In genomic region chr5:138262001-138262400, GRCm38 (mm10) we compare ENCODE assay signal across 12 mouse cellular contexts. TPM values are rescaled to one million over a fixed set of nuclear protein-coding genes. Genes with fewer than 3 reads are reported as not detected.
DNase-seq lines count a peak whose midpoint lies in the region; ATAC-seq lines count a peak whose summit lies in the region.
"Had no signal": no experiment of that assay in that cellular context is flagged by ENCODE, and none has a peak within 500 bp of the region (broad histone marks: within the 10 kb centered on the region; RNA-seq: fewer than 3 reads in every experiment).

No protein-coding gene starts in this region.

- H3K9ac ChIP-seq in forebrain, embryonic 12.5 days, result no peak overlapping the region
- no peak overlapping the region for H3K9ac ChIP-seq in forebrain, embryonic 16.5 days (replicated peaks; ENCODE audit: low read depth, low read length)
- no peak overlapping the region for H3K9ac ChIP-seq in lung, embryonic 15.5 days
- peak overlapping the region; percentile 17; the same call in 1 of the 2 replicates for H3K9ac ChIP-seq in intestine, embryonic 15.5 days
- no peak overlapping the region for H3K9ac ChIP-seq in midbrain, embryonic 15.5 days

- H3K27me3 ChIP-seq in forebrain, embryonic 12.5 days, result no peaks in the 10 kb centered on the region
- no peaks in the 10 kb centered on the region for H3K27me3 ChIP-seq in forebrain, embryonic 16.5 days (replicated peaks; ENCODE audit: control insufficient read depth, insufficient read depth, low read length)
- H3K27me3 ChIP-seq in lung, embryonic 15.5 days, result no peaks in the 10 kb centered on the region
- no peaks in the 10 kb centered on the region for H3K27me3 ChIP-seq in intestine, embryonic 15.5 days (replicated peaks)
- H3K27me3 ChIP-seq in midbrain, embryonic 15.5 days (replicated peaks), result no peaks in the 10 kb centered on the region

- H3K4me3 ChIP-seq in forebrain, embryonic 12.5 days (replicated peaks), result 0 out of 2 replicates have a peak overlapping the region, but pooled peaks have one; percentile 94
- no peak overlapping the region for H3K4me3 ChIP-seq in forebrain, embryonic 16.5 days (replicated peaks; ENCODE audit: low read length)
- peak overlapping the region; percentile 83; the same call in 1 of the 2 replicates for H3K4me3 ChIP-seq in lung, embryonic 15.5 days
- peak overlapping the region; percentile 80; the same call in 1 of the 2 replicates for H3K4me3 ChIP-seq in intestine, embryonic 15.5 days (replicated peaks)
- H3K4me3 ChIP-seq in midbrain, embryonic 15.5 days, result no peak overlapping the region

- DNase-seq in lung, postnatal 36 days, result no peak
- DNase-seq: cerebellum, adult 18-20 months; kidney, adult 2 months had no signal

- no peaks in the 10 kb centered on the region for H3K9me3 ChIP-seq in forebrain, embryonic 12.5 days
- H3K9me3 ChIP-seq in forebrain, embryonic 16.5 days (ENCODE audit: control insufficient read depth, low read length), result no peaks in the 10 kb centered on the region
- no peaks in the 10 kb centered on the region for H3K9me3 ChIP-seq in lung, embryonic 15.5 days
- H3K9me3 ChIP-seq in intestine, embryonic 15.5 days, result no peaks in the 10 kb centered on the region
- no peaks in the 10 kb centered on the region for H3K9me3 ChIP-seq in midbrain, embryonic 15.5 days

- H3K27ac ChIP-seq in forebrain, embryonic 12.5 days, result no peak overlapping the region
- no peak overlapping the region for H3K27ac ChIP-seq in forebrain, embryonic 16.5 days (ENCODE audit: low read length)
- no peak overlapping the region for H3K27ac ChIP-seq in lung, embryonic 15.5 days
- no peak overlapping the region for H3K27ac ChIP-seq in intestine, embryonic 15.5 days
- 0 out of 2 replicates have a peak overlapping the region, but pooled peaks have one; percentile 14 for H3K27ac ChIP-seq in midbrain, embryonic 15.5 days

- 77% methylated on average over 4 of the region's 4 CpGs for WGBS in forebrain, embryonic 12.5 days
- 84% methylated on average over 4 of the region's 4 CpGs for WGBS in forebrain, embryonic 16.5 days
- 72% methylated on average over 4 of the region's 4 CpGs for WGBS in lung, embryonic 15.5 days
- 70% methylated on average over 4 of the region's 4 CpGs for WGBS in intestine, embryonic 15.5 days
- WGBS in midbrain, embryonic 15.5 days, result 92% methylated on average over 4 of the region's 4 CpGs

- H3K36me3 ChIP-seq in forebrain, embryonic 12.5 days (replicated peaks), result peaks cover 52% of the 10 kb centered on the region
- peaks cover 17% of the 10 kb centered on the region for H3K36me3 ChIP-seq in forebrain, embryonic 16.5 days (ENCODE audit: control insufficient read depth, insufficient read depth)
- H3K36me3 ChIP-seq in lung, embryonic 15.5 days, result peaks cover 43% of the 10 kb centered on the region
- H3K36me3 ChIP-seq in intestine, embryonic 15.5 days, result peaks cover 22% of the 10 kb centered on the region
- peaks cover 21% of the 10 kb centered on the region for H3K36me3 ChIP-seq in midbrain, embryonic 15.5 days (replicated peaks)

- peak overlapping the region; percentile 99; the same call in 1 of the 2 replicates for H3K4me2 ChIP-seq in forebrain, embryonic 12.5 days
- no peak overlapping the region for H3K4me2 ChIP-seq in forebrain, embryonic 16.5 days (ENCODE audit: low read length)
- no peak overlapping the region; the same call in 1 of the 2 replicates for H3K4me2 ChIP-seq in lung, embryonic 15.5 days
- H3K4me2 ChIP-seq in intestine, embryonic 15.5 days (replicated peaks), result peak overlapping the region; percentile 92
- peak overlapping the region; percentile 67 for H3K4me2 ChIP-seq in midbrain, embryonic 15.5 days

- peaks cover 27% of the 10 kb centered on the region for H3K4me1 ChIP-seq in forebrain, embryonic 12.5 days
- peaks cover 20% of the 10 kb centered on the region for H3K4me1 ChIP-seq in forebrain, embryonic 16.5 days (replicated peaks; ENCODE audit: control insufficient read depth, insufficient read depth, low read length)
- H3K4me1 ChIP-seq in lung, embryonic 15.5 days, result peaks cover 29% of the 10 kb centered on the region
- H3K4me1 ChIP-seq in intestine, embryonic 15.5 days (replicated peaks), result peaks cover 21% of the 10 kb centered on the region
- H3K4me1 ChIP-seq in midbrain, embryonic 15.5 days, result peaks cover 27% of the 10 kb centered on the region

- ATAC-seq in forebrain, embryonic 12.5 days (ENCODE audit: low FRiP score), result no peak
- ATAC-seq in forebrain, embryonic 16.5 days, result no peak
- no peak for ATAC-seq in lung, embryonic 15.5 days (ENCODE audit: borderline replicate concordance, extremely low read depth, low FRiP score, low TSS enrichment)
- ATAC-seq in intestine, embryonic 15.5 days, result no peak
- no peak for ATAC-seq in midbrain, embryonic 15.5 days (replicated peaks)
- ATAC-seq in erythroid progenitor cell, adult 5-6 weeks (replicated peaks; ENCODE audit: low FRiP score, poor library complexity, severe bottlenecking), result no peak
- ATAC-seq in frontal cortex, adult (ENCODE audit: low TSS enrichment), result no peak

RNA-seq across cellular contexts. Expression of gene BC037034, which starts 1.8 kb away (rescaled TPM):
- 14.0 and 16.0 TPM in 2 replicates for polyA plus RNA-seq in forebrain, embryonic 12.5 days (2016; fragmentation: Nextera tagmentation; extraction: Ambion mirVana)
- polyA plus RNA-seq in forebrain, embryonic 16.5 days (2015; fragmentation: Nextera tagmentation; extraction: Ambion mirVana), result 11.1 and 14.0 TPM in 2 replicates
- polyA plus RNA-seq in lung, embryonic 15.5 days (2015; fragmentation: Nextera tagmentation; extraction: Ambion mirVana), result 4.5 and 5.7 TPM in 2 replicates
- 4.8 and 5.1 TPM in 2 replicates for polyA plus RNA-seq in intestine, embryonic 15.5 days (2015; fragmentation: Nextera tagmentation; extraction: Ambion mirVana)
- 19.5 and 20.8 TPM in 2 replicates for polyA plus RNA-seq in midbrain, embryonic 15.5 days (2015; fragmentation: Nextera tagmentation; extraction: Ambion mirVana)
- total RNA-seq in erythroid progenitor cell, adult 5-6 weeks (2015; ENCODE audit: low replicate concordance), result 15.5 and 16.8 TPM in 2 replicates
- total RNA-seq in erythroid progenitor cell, adult 5-6 weeks (2017; ENCODE audit: low replicate concordance), result 7.6 and 8.9 TPM in 2 replicates

RNA-seq across cellular contexts. Expression of gene Lamtor4, which starts 6.7 kb away (rescaled TPM):
- 42.3 and 47.3 TPM in 2 replicates for polyA plus RNA-seq in forebrain, embryonic 12.5 days (2016; fragmentation: Nextera tagmentation; extraction: Ambion mirVana)
- 71.3 and 87.4 TPM in 2 replicates for polyA plus RNA-seq in forebrain, embryonic 16.5 days (2015; fragmentation: Nextera tagmentation; extraction: Ambion mirVana)
- polyA plus RNA-seq in lung, embryonic 15.5 days (2015; fragmentation: Nextera tagmentation; extraction: Ambion mirVana), result 58.1 and 58.6 TPM in 2 replicates
- polyA plus RNA-seq in intestine, embryonic 15.5 days (2015; fragmentation: Nextera tagmentation; extraction: Ambion mirVana), result 80.6 and 90.1 TPM in 2 replicates
- 96.4 and 108 TPM in 2 replicates for polyA plus RNA-seq in midbrain, embryonic 15.5 days (2015; fragmentation: Nextera tagmentation; extraction: Ambion mirVana)
- 22.3 and 26.4 TPM in 2 replicates for total RNA-seq in erythroid progenitor cell, adult 5-6 weeks (2015; ENCODE audit: low replicate concordance)
- 4.6 and 5.4 TPM in 2 replicates for total RNA-seq in erythroid progenitor cell, adult 5-6 weeks (2017; ENCODE audit: low replicate concordance)

RNA-seq across cellular contexts. Expression of gene Gal3st4, which starts 10.6 kb away (rescaled TPM):
- polyA plus RNA-seq in forebrain, embryonic 12.5 days (2016; fragmentation: Nextera tagmentation; extraction: Ambion mirVana), result 3.3 and 3.9 TPM in 2 replicates
- 1.6 and 2.4 TPM in 2 replicates for polyA plus RNA-seq in forebrain, embryonic 16.5 days (2015; fragmentation: Nextera tagmentation; extraction: Ambion mirVana)
- 1.1 and 2.0 TPM in 2 replicates for polyA plus RNA-seq in lung, embryonic 15.5 days (2015; fragmentation: Nextera tagmentation; extraction: Ambion mirVana)
- polyA plus RNA-seq in intestine, embryonic 15.5 days (2015; fragmentation: Nextera tagmentation; extraction: Ambion mirVana), result 1.0 and 1.4 TPM in 2 replicates
- polyA plus RNA-seq in midbrain, embryonic 15.5 days (2015; fragmentation: Nextera tagmentation; extraction: Ambion mirVana), result 2.1 and 2.9 TPM in 2 replicates
- total RNA-seq in erythroid progenitor cell, adult 5-6 weeks (2015; ENCODE audit: low replicate concordance), result not detected in 2 replicates
- not detected in 2 replicates for total RNA-seq in erythroid progenitor cell, adult 5-6 weeks (2017; ENCODE audit: low replicate concordance)

RNA-seq across cellular contexts. Expression of gene Gm43720, which starts 17.8 kb away (rescaled TPM):
- polyA plus RNA-seq in forebrain, embryonic 12.5 days (2016; fragmentation: Nextera tagmentation; extraction: Ambion mirVana), result 0.10 and 0.19 TPM in 2 replicates
- polyA plus RNA-seq in forebrain, embryonic 16.5 days (2015; fragmentation: Nextera tagmentation; extraction: Ambion mirVana), result 0.10 TPM in 1 of 2 replicates, not detected in the other
- polyA plus RNA-seq in lung, embryonic 15.5 days (2015; fragmentation: Nextera tagmentation; extraction: Ambion mirVana), result 0.13 and 0.24 TPM in 2 replicates
- not detected in 2 replicates for polyA plus RNA-seq in intestine, embryonic 15.5 days (2015; fragmentation: Nextera tagmentation; extraction: Ambion mirVana)
- 0.04 and 0.09 TPM in 2 replicates for polyA plus RNA-seq in midbrain, embryonic 15.5 days (2015; fragmentation: Nextera tagmentation; extraction: Ambion mirVana)
- not detected in 2 replicates for total RNA-seq in erythroid progenitor cell, adult 5-6 weeks (2015; ENCODE audit: low replicate concordance)
- not detected in 2 replicates for total RNA-seq in erythroid progenitor cell, adult 5-6 weeks (2017; ENCODE audit: low replicate concordance)
- total RNA-seq: gastrocnemius, adult 18-20 months; left cerebral cortex, postnatal 36 days had no signal
- polyA plus RNA-seq: kidney, adult 2 months had no signal

RNA-seq across cellular contexts. Expression of gene Gpc2, which starts 17.8 kb away (rescaled TPM):
- 121 and 140 TPM in 2 replicates for polyA plus RNA-seq in forebrain, embryonic 12.5 days (2016; fragmentation: Nextera tagmentation; extraction: Ambion mirVana)
- 212 and 245 TPM in 2 replicates for polyA plus RNA-seq in forebrain, embryonic 16.5 days (2015; fragmentation: Nextera tagmentation; extraction: Ambion mirVana)
- polyA plus RNA-seq in lung, embryonic 15.5 days (2015; fragmentation: Nextera tagmentation; extraction: Ambion mirVana), result 18.9 and 20.6 TPM in 2 replicates
- 13.7 and 15.2 TPM in 2 replicates for polyA plus RNA-seq in intestine, embryonic 15.5 days (2015; fragmentation: Nextera tagmentation; extraction: Ambion mirVana)
- 218 and 231 TPM in 2 replicates for polyA plus RNA-seq in midbrain, embryonic 15.5 days (2015; fragmentation: Nextera tagmentation; extraction: Ambion mirVana)
- not detected in 2 replicates for total RNA-seq in erythroid progenitor cell, adult 5-6 weeks (2015; ENCODE audit: low replicate concordance)
- total RNA-seq in erythroid progenitor cell, adult 5-6 weeks (2017; ENCODE audit: low replicate concordance), result 0.39 TPM in 1 of 2 replicates, not detected in the other
- total RNA-seq: gastrocnemius, adult 18-20 months had no signal

Comparison
In these comparisons a context has a peak if more than half of its experiments do, and no peak if none do; other contexts are left out.
1. H3K4me2 ChIP-seq: peak in forebrain, embryonic 12.5 days (single experiment), intestine, embryonic 15.5 days (single experiment) and midbrain, embryonic 15.5 days (single experiment); none in forebrain, embryonic 16.5 days (single experiment) and lung, embryonic 15.5 days (single experiment).
2. H3K4me3 ChIP-seq: peak in forebrain, embryonic 12.5 days (single experiment), lung, embryonic 15.5 days (single experiment) and intestine, embryonic 15.5 days (single experiment); none in forebrain, embryonic 16.5 days (single experiment) and midbrain, embryonic 15.5 days (single experiment).